9 mouse cellular contexts compared by ENCODE assay signal in genomic region chr10:39614676-39615075, GRCm38 (mm10). TPM values are rescaled to one million over a fixed set of nuclear protein-coding genes. Genes with fewer than 3 reads are reported as not detected.
DNase-seq lines count a peak whose midpoint lies in the region; ATAC-seq and TF ChIP-seq lines count a peak whose summit lies in the region.
"Had no signal": no experiment of that assay in that cellular context is flagged by ENCODE, and none has a peak within 500 bp of the region (broad histone marks: within the 10 kb centered on the region; RNA-seq: fewer than 3 reads in every experiment).

No protein-coding gene starts in this region.

- peak overlapping the region; percentile 78 for H3K9ac ChIP-seq in heart, embryonic 12.5 days
- H3K9ac ChIP-seq in midbrain, embryonic 15.5 days: no peak overlapping the region
- H3K9ac ChIP-seq: liver, embryonic 13.5 days had no signal

- TF ChIP-seq CTCF in left cerebral cortex, adult 2 months (IDR thresholded peaks at IDR 0.05): no peak

- no peak overlapping the region for H3K4me3 ChIP-seq in left cerebral cortex, adult 2 months
- peak overlapping the region; percentile 58 for H3K4me3 ChIP-seq in heart, embryonic 12.5 days
- H3K4me3 ChIP-seq in midbrain, embryonic 15.5 days: no peak overlapping the region
- H3K4me3 ChIP-seq: liver, embryonic 13.5 days had no signal

- ATAC-seq in heart, embryonic 12.5 days (ENCODE audit: insufficient number of reproducible peaks, low FRiP score): peak; percentile 76
- ATAC-seq in midbrain, embryonic 15.5 days (replicated peaks): peak; percentile 46; the same call in 1 of the 2 replicates

- H3K27ac ChIP-seq in left cerebral cortex, adult 2 months: no peak overlapping the region
- H3K27ac ChIP-seq in heart, embryonic 12.5 days (ENCODE audit: poor library complexity, severe bottlenecking): peak overlapping the region; percentile 94
- H3K27ac ChIP-seq in midbrain, embryonic 15.5 days: no peak overlapping the region

- whole genome bisulfite sequencing in heart, embryonic 12.5 days: 13% methylated on average over 6 of the region's 6 CpGs
- WGBS in midbrain, embryonic 15.5 days: 21% methylated on average over 6 of the region's 6 CpGs

- no peaks in the 10 kb centered on the region for H3K27me3 ChIP-seq in heart, embryonic 12.5 days (replicated peaks)
- no peaks in the 10 kb centered on the region for H3K27me3 ChIP-seq in midbrain, embryonic 15.5 days (replicated peaks)
- H3K27me3 ChIP-seq: liver, embryonic 13.5 days had no signal

- peak overlapping the region; percentile 76 for H3K4me2 ChIP-seq in heart, embryonic 12.5 days
- H3K4me2 ChIP-seq in midbrain, embryonic 15.5 days: no peak overlapping the region
- H3K4me2 ChIP-seq: liver, embryonic 13.5 days had no signal

- peaks cover 15% of the 10 kb centered on the region; the same call in 1 of the 2 replicates for H3K36me3 ChIP-seq in heart, embryonic 12.5 days
- no peaks in the 10 kb centered on the region for H3K36me3 ChIP-seq in midbrain, embryonic 15.5 days (replicated peaks)
- H3K36me3 ChIP-seq: liver, embryonic 13.5 days had no signal

- no peaks in the 10 kb centered on the region for H3K9me3 ChIP-seq in heart, embryonic 12.5 days (replicated peaks)
- no peaks in the 10 kb centered on the region for H3K9me3 ChIP-seq in midbrain, embryonic 15.5 days
- H3K9me3 ChIP-seq: liver, embryonic 13.5 days had no signal

- H3K4me1 ChIP-seq in heart, embryonic 12.5 days (replicated peaks): peaks cover 37% of the 10 kb centered on the region
- peaks cover 11% of the 10 kb centered on the region for H3K4me1 ChIP-seq in midbrain, embryonic 15.5 days

- DNase-seq in left cerebral cortex, postnatal 25 days (ENCODE audit: low spot score in 2 of 2): peak; percentile 17 to 28
- DNase-seq in left cerebral cortex, adult 2 months (ENCODE audit: extremely low spot score in 1 of 2, low spot score in 2 of 2): no peak
- DNase-seq in cerebellum, adult 9-10 months: peak; percentile 46
- DNase-seq in kidney, postnatal 10 days: peak; percentile 74
- no peak for DNase-seq in frontal cortex, postnatal 10 days (ENCODE audit: low spot score in 2 of 2)
- DNase-seq in layer of hippocampus, adult 11-12 months (ENCODE audit: low spot score): no peak
- DNase-seq: liver, embryonic 13.5 days had no signal

- intact Hi-C loops in left cerebral cortex, postnatal 25 days (cut with DNase I): no loop called here
- intact Hi-C loops in left cerebral cortex, adult 2 months (cut with DNase I): no loop called here

RNA-seq across cellular contexts. Expression of gene Traf3ip2, which starts 1.9 kb away (rescaled TPM):
- total RNA-seq in left cerebral cortex, postnatal 25 days (2021): under 1 TPM; 0.43 to 0.92 TPM
- under 1 TPM; 0.61 to 0.82 TPM for total RNA-seq in left cerebral cortex, adult 2 months (2021)
- polyA plus RNA-seq in heart, embryonic 12.5 days (2016; fragmentation: Nextera tagmentation; extraction: Ambion mirVana): 10.9 and 11.7 TPM in 2 replicates
- polyA plus RNA-seq in midbrain, embryonic 15.5 days (2015; fragmentation: Nextera tagmentation; extraction: Ambion mirVana): 5.9 and 7.0 TPM in 2 replicates

Comparison
In these comparisons a context has a peak if more than half of its experiments do, and no peak if none do; other contexts are left out.
1. DNase-seq: peak in left cerebral cortex, postnatal 25 days (2 of 2), cerebellum, adult 9-10 months (single experiment) and kidney, postnatal 10 days (single experiment); none in left cerebral cortex, adult 2 months (0 of 2), frontal cortex, postnatal 10 days (0 of 2) and layer of hippocampus, adult 11-12 months (single experiment).